Mouse (Mus musculus) CH12.LX (cell line): Measurements from ENCODE around the gene Dnah17. TPM values are rescaled to one million over a fixed set of nuclear protein-coding genes. Genes with fewer than 3 reads are reported as not detected.

Experiments used
- DNase-seq: peaks from one replicate; pipeline ENCODE4 v3.0.0-alpha.2; 2013; ENCODE audit errors: extremely low read depth
- H3K27ac ChIP-seq: 2 replicates; pipeline ENCODE4 v1.5.1; 2012; ENCODE audit warnings: low read depth, mild to moderate bottlenecking, control low read depth, moderate library complexity; ENCODE audit not compliant: insufficient read depth
- H3K27me3 ChIP-seq: replicated peaks from 2 replicates; pipeline ENCODE3; 2012; ENCODE audit warnings: inconsistent platforms
- H3K36me3 ChIP-seq, 2 experiments: replicated peaks in 1 of 2; 2 replicates each; pipeline versions ENCODE3 to v1.6.1; 2012; ENCODE audit warnings: inconsistent platforms in 1 of 2, low read length in 1 of 2, mild to moderate bottlenecking in 1 of 2, mixed read lengths in 1 of 2, moderate library complexity in 1 of 2; ENCODE audit not compliant: control insufficient read depth in 1 of 2, insufficient read depth in 1 of 2
- H3K4me1 ChIP-seq, 2 experiments: 2 replicates each; pipeline ENCODE4 v1.6.1; 2012; ENCODE audit warnings: inconsistent platforms in 1 of 2, moderate library complexity in 1 of 2; ENCODE audit not compliant: insufficient read depth in 2 of 2, control insufficient read depth in 1 of 2
- H3K4me2 ChIP-seq: 2 replicates; pipeline ENCODE4 v1.6.1; 2012; ENCODE audit warnings: low read depth, mild to moderate bottlenecking, control low read depth; ENCODE audit not compliant: poor library complexity, insufficient read depth, severe bottlenecking
- H3K4me3 ChIP-seq, 3 experiments: fragments of 150-350 bp in 1 of 3; sonication (generic) in 1 of 3; replicated peaks in 1 of 3; 2 replicates each; pipeline versions ENCODE3 to v1.5.1; 2011 to 2012; ENCODE audit warnings: low read depth in 2 of 3, low read length in 2 of 3, mild to moderate bottlenecking in 2 of 3, moderate library complexity in 2 of 3, control low read depth in 1 of 3, improper control_type of control experiment in 1 of 3, inconsistent platforms in 1 of 3, mixed read lengths in 1 of 3; ENCODE audit not compliant: poor library complexity in 1 of 3
- H3K79me2 ChIP-seq: replicated peaks from 2 replicates; pipeline ENCODE4 v1.6.1; 2012; ENCODE audit warnings: mild to moderate bottlenecking, moderate library complexity; ENCODE audit not compliant: control insufficient read depth, poor library complexity, insufficient read depth, severe bottlenecking; ENCODE audit errors: extremely low read depth
- H3K9ac ChIP-seq: 2 replicates; pipeline ENCODE4 v1.6.1; 2012; ENCODE audit warnings: low read depth, mild to moderate bottlenecking, control low read depth, moderate library complexity; ENCODE audit not compliant: insufficient read depth
- H3K9me3 ChIP-seq: replicated peaks from 2 replicates; pipeline ENCODE3; 2012; ENCODE audit warnings: low read length, inconsistent platforms, mixed read lengths
- CHD2 ChIP-seq: IDR thresholded peaks from 2 replicates; pipeline ENCODE4 v1.6.1; 2011; ENCODE audit warnings: low read length, improper control_type of control experiment
- CTCF ChIP-seq, 2 experiments: IDR thresholded peaks in 1 of 2; conservative IDR thresholded peaks in 1 of 2; 2 replicates each; pipeline ENCODE4 v1.5.1; 2011 to 2012; ENCODE audit warnings: low read depth in 2 of 2, low read length in 2 of 2, improper control_type of control experiment in 1 of 2, inconsistent platforms in 1 of 2, mild to moderate bottlenecking in 1 of 2, moderate library complexity in 1 of 2
- E2F4 ChIP-seq: IDR thresholded peaks from 2 replicates; pipeline ENCODE4 v1.6.1; 2011; ENCODE audit warnings: low read depth, low read length, improper control_type of control experiment; ENCODE audit not compliant: insufficient replicate concordance
- ETS1 ChIP-seq: conservative IDR thresholded peaks from 2 replicates; pipeline ENCODE4 v1.6.1; 2012; ENCODE audit warnings: low read depth, mild to moderate bottlenecking, inconsistent platforms, low read length, improper control_type of control experiment, moderate library complexity
- HCFC1 ChIP-seq: IDR thresholded peaks from 2 replicates; pipeline ENCODE4 v1.6.1; 2012; ENCODE audit warnings: low read depth, mild to moderate bottlenecking, inconsistent platforms, low read length, improper control_type of control experiment
- MAFK ChIP-seq: IDR thresholded peaks from 2 replicates; pipeline ENCODE4 v1.6.1; 2011; ENCODE audit warnings: low read length, improper control_type of control experiment; ENCODE audit not compliant: insufficient replicate concordance
- MYC ChIP-seq: IDR thresholded peaks from 2 replicates; pipeline ENCODE4 v1.6.1; 2011; ENCODE audit warnings: low read depth, mild to moderate bottlenecking, improper control_type of control experiment, low read length
- NELFE ChIP-seq: IDR thresholded peaks from 2 replicates; pipeline ENCODE4 v1.6.1; 2011; ENCODE audit warnings: low read depth, low read length, improper control_type of control experiment
- PAX5 ChIP-seq: IDR thresholded peaks from 2 replicates; pipeline ENCODE4 v1.6.1; 2012; ENCODE audit warnings: low read length, inconsistent platforms, mixed read lengths
- RCOR1 ChIP-seq: conservative IDR thresholded peaks from 2 replicates; pipeline ENCODE4 v1.6.1; 2012; ENCODE audit warnings: low read depth, mild to moderate bottlenecking, inconsistent platforms, low read length, improper control_type of control experiment
- TCF12 ChIP-seq: IDR thresholded peaks from 2 replicates; pipeline ENCODE4 v1.6.1; 2014; ENCODE audit warnings: low read depth, mild to moderate bottlenecking, inconsistent platforms, low read length, improper control_type of control experiment
- UBTF ChIP-seq: IDR thresholded peaks from 2 replicates; pipeline ENCODE4 v1.6.1; 2012; ENCODE audit warnings: low read depth, mild to moderate bottlenecking, inconsistent platforms, low read length, improper control_type of control experiment, moderate library complexity
- USF1 ChIP-seq: IDR thresholded peaks from 2 replicates; pipeline ENCODE4 v1.6.1; 2014; ENCODE audit warnings: low read depth, mild to moderate bottlenecking, inconsistent platforms, low read length, improper control_type of control experiment
- ZC3H11A ChIP-seq: IDR thresholded peaks from 2 replicates; pipeline ENCODE4 v1.6.1; 2012; ENCODE audit warnings: low read depth, mild to moderate bottlenecking, inconsistent platforms, low read length, improper control_type of control experiment
- dilution Hi-C: fragments of 300-500 bp; cut with MboI; formaldehyde crosslinking; loops from 2 replicates; pipeline ENCODE4 v1.14.3; 2020; ENCODE audit warnings: low sequenced_read_pairs; ENCODE audit not compliant: extremely low pct_unique_long_range_greater_than_20kb, extremely low pct_ligation_motif_present
- in situ Hi-C: fragments of 300-500 bp; cut with MboI; formaldehyde crosslinking; loops from 3 replicates; pipeline ENCODE4 v1.14.3; 2019; ENCODE audit warnings: low sequenced_read_pairs, low pct_ligation_motif_present, low pct_unique_long_range_greater_than_20kb, mixed read lengths
- polyA plus RNA-seq: library from polyadenylated mRNA; unstranded; fragments of >175 nt; gene quantifications from 2 replicates; pipeline ENCODE4 v1.2.1, GENCODE M21; 2012; ENCODE audit warnings: low read depth; ENCODE audit not compliant: insufficient read length
- total RNA-seq, 2 experiments: library from RNA; depleted of rRNA; stranded (reverse); fragments of 300-350 nt in 1 of 2; fragments of >200 nt in 1 of 2; gene quantifications; 2 replicates each; pipeline ENCODE4 v1.2.3; 2012 to 2014

The Dnah17 gene
- total and polyA plus RNA-seq, 3 experiments, result 0.08 to 0.23 TPM; not detected in 1

- Histone ChIP-seq H3K4me1 (peaks cover 19 to 64% of the 10 kb centered on the region in 2 experiments), H3K9ac (no peak overlapping the region), H3K27ac (no peak overlapping the region), H3K4me3 (no peak overlapping the region), H3K27me3 (no peaks in the 10 kb centered on the region), H3K9me3 (no peaks in the 10 kb centered on the region), H3K79me2 (peaks cover 30% of the 10 kb centered on the region), H3K4me2 (no peak overlapping the region), H3K36me3 (peaks cover 78 to 98% of the 10 kb centered on the region in 2 experiments)
- DNase-seq, result no peak
- in situ Hi-C loops, result loop anchor here (5.0 kb wide), 1 partner anchor 45 kb away; no protein-coding TSS in a partner anchor
- dilution Hi-C loops, result no loop called here
- TF ChIP-seq ETS1 (no peak), PAX5 (no peak), UBTF (no peak), MYC (no peak)
Measured at GRCm38 (mm10) chr11:118012595-118012994, 117.8 kb downstream of the Dnah17 start.

- DNase-seq, result no peak
- TF ChIP-seq UBTF (no peak), MAFK (no peak), NELFE (no peak), CHD2 (no peak), USF1 (no peak), RCOR1 (no peak), CTCF (conservative IDR thresholded peaks at IDR 0.05 in 1 of 2, IDR thresholded peaks at IDR 0.05 in 1 of 2; ENCODE audit: low read depth in 2 of 2, low read length in 2 of 2) (no peak), TCF12 (no peak)
- dilution Hi-C loops, result no loop called here
- Histone ChIP-seq H3K9me3 (no peaks in the 10 kb centered on the region), H3K36me3 (peaks cover 77 to 97% of the 10 kb centered on the region in 2 experiments), H3K27me3 (no peaks in the 10 kb centered on the region), H3K9ac (no peak overlapping the region), H3K4me2 (no peak overlapping the region), H3K27ac (no peak overlapping the region), H3K79me2 (peaks cover 29% of the 10 kb centered on the region), H3K4me3 (no peak overlapping the region), H3K4me1 (peaks cover 23 to 63% of the 10 kb centered on the region in 2 experiments)
- in situ Hi-C loops, result loop anchor here (5.0 kb wide), 1 partner anchor 43 kb away; no protein-coding TSS in a partner anchor
Measured at GRCm38 (mm10) chr11:118009865-118010571, 120.4 kb downstream of the Dnah17 start.

- H3K36me3 ChIP-seq, result peaks cover 78 to 97% of the 10 kb centered on the region in 2 experiments
- H3K4me1 ChIP-seq, result peaks cover 16 to 51% of the 10 kb centered on the region in 2 experiments
- DNase-seq, result no peak
- no peak overlapping the region for H3K9ac ChIP-seq
- H3K79me2 ChIP-seq, result peaks cover 29% of the 10 kb centered on the region
- no peaks in the 10 kb centered on the region for H3K9me3 ChIP-seq
- in situ Hi-C loops, result no loop called here
- H3K27ac ChIP-seq, result 0 out of 2 replicates have a peak overlapping the region, but pooled peaks have one; percentile 5
- H3K27me3 ChIP-seq, result no peaks in the 10 kb centered on the region
- no peak overlapping the region for H3K4me3 ChIP-seq
- no peak overlapping the region for H3K4me2 ChIP-seq
- TF ChIP-seq CTCF (conservative IDR thresholded peaks at IDR 0.05 in 1 of 2, IDR thresholded peaks at IDR 0.05 in 1 of 2; ENCODE audit: low read depth in 2 of 2, low read length in 2 of 2) (no peak), ZC3H11A (no peak), E2F4 (no peak), MAFK (no peak), HCFC1 (no peak)
- dilution Hi-C loops, result no loop called here
Measured at GRCm38 (mm10) chr11:118008843-118009242, 121.6 kb downstream of the Dnah17 start.
